Mouse (Mus musculus) T-helper 2 cell (primary cell): ENCODE data around the gene Ccl17.
"Not testable (repeated sequence)": the region's sequence is repeated elsewhere in the genome, so short reads cannot be mapped to it uniquely, and the experiment has no call there.

Experiments
- in situ Hi-C: fragments of 300-600 bp; cut with MboI, MseI; formaldehyde crosslinking; loops from one replicate; pipeline ENCODE4 v1.15.1; 2025; ENCODE audit warnings: high pct_unique_total_duplicates

Ccl17 gene

DNA sequence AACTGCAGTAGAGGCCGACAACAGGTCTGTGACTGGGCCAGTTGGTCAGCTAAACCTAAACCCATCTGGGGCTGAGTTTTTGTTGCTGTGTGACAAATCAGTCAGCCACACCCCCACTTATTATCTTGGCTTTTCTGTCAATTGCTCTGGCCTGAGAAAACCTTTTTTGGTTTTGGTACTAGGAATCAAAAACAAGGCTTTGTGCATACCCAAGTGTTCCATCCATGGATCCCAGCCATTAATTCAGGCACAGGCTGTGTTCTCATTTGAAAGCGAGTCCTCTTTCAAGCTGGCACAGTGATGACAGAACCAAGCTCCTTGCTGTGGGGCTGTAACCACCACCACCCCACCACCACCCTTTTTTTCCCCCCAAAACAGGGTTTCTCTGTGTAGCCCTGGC lies 11.1 kb downstream of the Ccl17 start:
- in situ Hi-C loops: loop anchor here (25.0 kb wide), 1 partner anchor 109 kb away; no protein-coding TSS in a partner anchor

DNA sequence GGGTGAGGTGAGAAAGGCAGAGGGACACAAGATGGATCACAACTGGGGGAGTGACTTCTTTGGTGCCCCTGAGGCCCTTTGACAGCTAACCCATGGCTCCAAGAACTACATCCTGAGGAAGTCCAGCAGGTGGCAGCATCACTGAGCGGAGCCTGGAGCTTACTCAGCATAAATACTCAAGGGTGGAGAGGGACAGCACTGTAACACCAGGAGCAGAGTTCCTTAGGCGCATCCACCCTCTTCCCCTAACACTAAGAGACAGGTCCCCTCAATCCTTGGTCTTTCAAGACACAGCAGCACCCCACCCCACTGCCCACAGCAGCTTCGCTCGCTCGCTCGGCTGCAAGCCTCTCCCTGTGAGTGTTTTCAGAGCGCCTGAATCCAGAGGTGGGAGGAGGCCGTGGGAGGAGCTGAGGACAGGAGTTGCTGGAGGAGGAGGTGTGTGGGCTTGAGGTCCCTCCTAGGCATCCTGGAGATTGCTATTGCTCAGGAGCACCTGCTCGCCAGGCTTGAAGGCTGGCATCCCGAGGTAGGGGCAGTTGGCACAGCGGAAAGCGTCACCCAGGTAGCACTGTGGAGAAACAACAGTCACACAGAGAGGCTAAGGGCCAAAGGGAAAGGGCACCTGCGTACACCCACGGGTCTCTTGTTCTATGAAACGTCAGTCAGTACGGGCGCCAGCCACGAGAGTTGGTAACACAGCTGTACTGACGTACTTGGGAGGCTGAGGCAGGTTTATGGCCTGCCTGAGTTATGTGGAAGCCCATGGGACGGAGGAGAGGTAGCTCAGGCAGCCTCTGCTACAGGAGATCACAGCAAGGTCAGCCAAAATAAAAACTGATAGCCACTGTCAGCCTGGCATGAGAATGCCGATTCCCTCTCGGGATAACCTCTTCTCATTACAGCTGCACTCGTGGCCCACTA lies 12.6 kb downstream of the Ccl17 start:
- in situ Hi-C loops: loop anchor here (25.0 kb wide), 1 partner anchor 111 kb away; no protein-coding TSS in a partner anchor

DNA sequence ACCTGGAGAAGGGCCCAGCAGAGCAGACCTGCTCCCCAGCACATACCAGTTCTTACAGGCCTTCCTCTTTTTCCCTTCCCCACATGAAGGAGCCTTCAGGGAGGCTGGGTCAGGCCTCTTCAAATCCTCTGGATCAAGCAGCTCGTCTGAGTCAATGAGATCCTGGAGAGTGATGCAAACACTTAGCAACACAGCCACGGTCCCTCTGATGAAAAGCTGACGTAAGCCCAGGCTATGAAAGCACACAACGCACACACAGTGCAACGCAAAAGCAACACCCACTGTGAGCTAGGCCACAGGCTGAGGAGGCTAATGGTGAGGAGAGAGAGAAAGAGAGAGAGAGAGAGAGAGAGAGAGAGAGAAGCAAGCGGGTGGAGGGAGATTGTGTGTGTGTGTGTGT lies 14.9 kb downstream of the Ccl17 start:
- in situ Hi-C loops: loop anchor here (25.0 kb wide), 2 partner anchors 813 to 987 kb away; partner anchors contain the start of genes Amfr and Cnot1

- in situ Hi-C loops: loop anchor here (25.0 kb wide), 2 partner anchors 814 to 986 kb away; partner anchors contain the start of genes Amfr and Cnot1
These were observed 16.0 kb downstream of the Ccl17 start for GRCm38 (mm10) chr8:94826210-94826609.

GRCm38 (mm10) chr8:94828284-94828683 lies 18.0 kb downstream of the Ccl17 start:
- in situ Hi-C loops: loop anchor here (25.0 kb wide), 2 partner anchors 816 to 984 kb away; partner anchors contain the start of genes Amfr and Cnot1

GRCm38 (mm10) chr8:94833901-94834405 lies 23.7 kb downstream of the Ccl17 start:
- in situ Hi-C loops: loop anchor here (25.0 kb wide), 2 partner anchors 822 to 978 kb away; partner anchors contain the start of genes Amfr and Cnot1

GRCm38 (mm10) chr8:94835751-94836150 lies 25.5 kb downstream of the Ccl17 start:
- in situ Hi-C loops: loop anchor here (25.0 kb wide), 2 partner anchors 823 to 977 kb away; partner anchors contain the start of genes Amfr and Cnot1

DNA sequence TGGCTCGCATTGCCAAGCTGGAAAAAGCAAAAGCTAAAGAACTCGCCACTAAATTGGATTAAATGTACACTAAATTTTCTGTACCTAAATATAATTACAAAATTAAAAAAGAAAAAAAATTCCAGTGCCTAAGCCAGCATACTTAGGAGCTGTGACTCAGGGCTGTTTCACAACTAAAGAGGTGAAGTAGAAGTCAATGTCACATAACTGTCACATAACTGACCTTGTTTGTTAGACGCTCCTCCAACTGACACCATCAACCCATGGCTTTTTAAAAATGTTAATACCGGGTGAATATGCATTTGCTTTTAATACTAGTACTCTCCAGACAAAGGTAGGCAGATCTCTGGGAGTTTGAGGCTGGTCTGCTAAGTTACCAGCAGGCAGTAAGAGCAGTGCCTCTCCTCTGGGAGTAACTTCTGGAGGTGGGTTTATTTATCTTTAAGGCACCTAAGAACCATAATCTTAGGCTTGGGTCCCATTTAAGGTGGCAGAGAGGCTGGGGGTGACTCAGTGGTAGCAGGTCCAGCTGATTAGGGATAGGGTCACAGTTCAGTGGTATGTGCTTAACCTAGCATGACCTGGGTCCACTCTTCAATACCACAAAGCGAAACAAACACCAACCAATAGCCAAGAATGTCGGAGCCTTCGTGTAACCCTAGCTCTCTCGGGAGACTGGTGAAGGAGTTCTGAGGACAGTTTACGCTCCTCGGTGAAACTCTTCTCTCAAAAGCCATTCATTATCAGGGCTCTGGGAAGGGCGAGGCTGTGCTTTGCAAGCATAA lies 26.4 kb downstream of the Ccl17 start:
- in situ Hi-C loops: loop anchor here (25.0 kb wide), 2 partner anchors 824 to 976 kb away; partner anchors contain the start of genes Amfr and Cnot1

- in situ Hi-C loops: loop anchor here (25.0 kb wide), 2 partner anchors 826 to 974 kb away; partner anchors contain the start of genes Amfr and Cnot1
These were observed 27.7 kb downstream of the Ccl17 start, which contains the start of the genes Coq9 and Ciapin1 for GRCm38 (mm10) chr8:94837662-94838574. Gene Coq9 (plus strand): TSS chr8:94838321. Gene Ciapin1 (minus strand): TSS chr8:94838358.

GRCm38 (mm10) chr8:94838600-94838999 lies 28.3 kb downstream of the Ccl17 start:
- in situ Hi-C loops: loop anchor here (25.0 kb wide), 2 partner anchors 826 to 974 kb away; partner anchors contain the start of genes Amfr and Cnot1

DNA sequence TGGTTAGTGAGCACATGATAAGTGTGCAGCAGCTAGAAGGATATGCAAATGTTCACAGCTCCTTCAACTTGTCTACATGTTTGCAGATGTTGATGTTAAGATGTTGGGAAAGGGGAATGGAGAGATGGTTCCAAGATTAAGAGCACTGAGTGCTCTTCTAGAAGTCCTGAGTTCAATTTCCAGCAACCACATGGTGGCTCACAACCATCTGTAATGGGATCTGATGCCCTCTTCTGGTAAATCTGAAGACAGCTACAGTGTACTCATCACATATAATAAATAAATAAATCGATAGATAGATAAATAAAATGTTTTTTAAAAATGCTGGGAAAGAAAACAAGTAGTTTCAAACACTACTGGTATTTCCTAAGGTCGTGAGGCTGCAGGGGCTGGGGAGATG lies 30.9 kb downstream of the Ccl17 start:
- in situ Hi-C loops: loop anchor here (25.0 kb wide), 2 partner anchors 829 to 971 kb away; partner anchors contain the start of genes Amfr and Cnot1

GRCm38 (mm10) chr8:94850049-94850448 lies 39.8 kb downstream of the Ccl17 start:
- in situ Hi-C loops: no loop called here

DNA sequence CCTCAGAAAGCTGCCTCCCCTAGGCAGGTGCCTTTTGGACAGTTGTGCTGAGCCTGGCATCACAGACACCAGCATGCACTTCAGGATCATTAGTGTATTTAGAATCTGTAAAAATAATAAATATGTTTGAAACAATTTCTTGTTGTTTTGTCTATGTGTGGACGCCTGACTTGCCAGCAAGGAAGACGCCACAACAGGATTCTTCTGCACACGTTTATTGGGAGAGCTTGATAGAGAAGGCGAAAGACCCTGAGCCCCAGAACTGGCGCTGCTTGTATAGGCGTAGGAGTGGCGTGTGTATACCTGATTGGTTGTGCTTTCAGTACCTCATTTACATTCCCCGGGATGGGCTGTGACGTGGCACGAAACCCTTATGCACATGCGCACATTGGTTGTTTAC lies 44.5 kb downstream of the Ccl17 start:
- in situ Hi-C loops: not testable (repeated sequence)

- in situ Hi-C loops: no loop called here
These were observed 46.7 kb downstream of the Ccl17 start for GRCm38 (mm10) chr8:94857011-94857345.

DNA sequence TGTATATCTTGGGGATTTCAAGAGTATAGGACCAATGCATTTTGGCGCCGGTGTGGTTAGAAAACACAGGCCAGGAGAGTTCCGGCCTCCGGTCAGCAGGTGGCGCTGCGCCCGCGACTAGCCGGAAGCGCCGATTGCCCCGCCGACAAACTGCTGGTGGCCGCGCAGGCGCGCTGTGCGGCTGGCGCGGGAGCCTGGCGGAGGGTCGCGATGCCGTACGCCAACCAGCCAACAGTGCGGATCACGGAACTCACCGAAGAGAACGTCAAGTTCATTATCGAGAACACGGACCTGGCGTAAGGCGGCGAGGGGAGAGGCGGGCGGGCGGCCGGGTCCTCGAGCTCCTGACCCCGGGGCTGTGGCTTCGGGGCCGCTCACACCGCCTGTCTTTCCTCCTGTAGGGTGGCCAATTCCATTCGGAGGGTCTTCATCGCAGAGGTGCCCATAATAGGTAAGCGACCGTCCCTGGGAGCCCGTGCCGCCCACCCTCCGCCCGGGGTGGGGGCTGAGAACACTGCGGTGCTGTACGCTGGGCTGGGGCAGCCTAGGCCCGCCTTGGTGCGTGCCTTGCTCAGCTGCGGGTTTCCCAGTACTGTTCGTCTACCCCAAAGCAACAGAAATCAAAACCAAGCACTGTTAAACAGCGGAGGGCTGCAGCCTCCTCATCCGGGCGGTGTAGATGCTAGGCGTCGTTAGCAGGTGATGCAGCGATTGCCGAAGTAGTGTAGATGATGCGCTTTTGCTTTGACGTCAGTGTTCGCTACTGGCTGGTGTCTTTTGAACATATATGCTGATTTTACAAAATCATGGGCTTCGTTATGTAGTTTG lies 47.3 kb downstream of the Ccl17 start, which contains the start of gene Polr2c:
Gene Polr2c, plus strand, starts transcription at position 105 of the 828 bp plus-strand sequence.
- in situ Hi-C loops: no loop called here

- in situ Hi-C loops: no loop called here
These were observed 51.2 kb downstream of the Ccl17 start for GRCm38 (mm10) chr8:94861352-94861910.
